Mouse (Mus musculus): Measurements from ENCODE around the gene Gm10217. TPM values are rescaled to one million over a fixed set of nuclear protein-coding genes. Genes with fewer than 3 reads are reported as not detected.

Gene Gm10217
- polyA plus RNA-seq, 1 experiment, result not detected

DNA sequence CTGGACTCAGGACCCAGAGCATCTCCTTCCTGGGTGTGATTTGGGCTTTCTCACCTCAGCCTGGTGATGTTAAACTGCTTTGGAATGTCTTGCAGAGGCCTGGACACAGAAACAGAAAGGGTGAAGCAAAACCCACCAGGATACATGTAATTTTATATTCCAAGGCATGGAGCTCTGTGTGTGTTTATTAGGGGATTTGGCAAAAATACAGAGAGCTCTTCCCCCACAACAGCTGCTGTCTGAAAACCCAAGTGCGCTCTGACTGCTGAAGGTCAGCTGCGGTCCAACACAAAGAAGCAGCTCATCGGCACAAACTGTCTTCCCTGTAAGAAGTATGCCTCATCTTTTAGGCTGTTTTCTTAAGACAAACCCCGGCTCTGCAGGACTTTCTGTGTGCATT lies 15.9 kb downstream of the Gm10217 start:
- Histone ChIP-seq H3K4me3 (replicated peaks; ENCODE audit: insufficient read depth, low read depth, low read length) (no peak overlapping the region), H3K27ac (ENCODE audit: insufficient read depth, low read length) (no peak overlapping the region), H3K4me1 (ENCODE audit: control insufficient read depth, insufficient read depth, low read length) (no peaks in the 10 kb centered on the region; the same call in 1 of the 2 replicates), H3K27me3 (ENCODE audit: control insufficient read depth, insufficient read depth, low read length) (no peaks in the 10 kb centered on the region)
- no peak for DNase-seq
- 27% methylated on average over 4 of the region's 4 CpGs for WGBS
- no peak for TF ChIP-seq POLR2A (IDR thresholded peaks at IDR 0.05; ENCODE audit: borderline replicate concordance, insufficient read depth, low read length)
- TF ChIP-seq CTCF (IDR thresholded peaks at IDR 0.05; ENCODE audit: borderline replicate concordance, insufficient read depth, low read depth, low read length), result no peak

DNA sequence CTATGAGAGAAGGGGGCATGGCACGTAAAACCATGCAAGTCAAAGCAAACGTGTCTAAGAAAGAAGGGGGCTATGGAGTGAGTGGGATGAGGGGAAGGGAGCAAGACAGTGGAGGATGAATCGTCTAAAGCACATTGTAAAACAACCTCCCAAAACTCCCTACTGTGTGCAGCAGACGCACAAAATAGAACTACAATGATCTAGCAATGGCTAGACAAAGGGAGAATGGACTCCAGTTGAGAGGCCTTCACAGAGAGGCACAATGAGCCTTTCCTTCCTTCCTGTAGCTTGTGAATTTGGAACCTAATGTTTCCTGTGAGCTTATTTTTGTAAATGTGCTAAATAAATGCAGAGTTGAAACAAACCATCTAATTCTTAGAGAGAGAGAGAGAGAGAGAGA lies 22.7 kb downstream of the Gm10217 start:
- H3K27me3 ChIP-seq (ENCODE audit: control insufficient read depth, insufficient read depth, low read length), result no peaks in the 10 kb centered on the region
- no peak overlapping the region for H3K27ac ChIP-seq (ENCODE audit: insufficient read depth, low read length)
- TF ChIP-seq POLR2A (IDR thresholded peaks at IDR 0.05; ENCODE audit: borderline replicate concordance, insufficient read depth, low read length), result no peak
- TF ChIP-seq CTCF (IDR thresholded peaks at IDR 0.05; ENCODE audit: borderline replicate concordance, insufficient read depth, low read depth, low read length), result no peak
- WGBS, result 54% methylated on average over 4 of the region's 4 CpGs
- no peak for DNase-seq
- no peak overlapping the region for H3K4me3 ChIP-seq (replicated peaks; ENCODE audit: insufficient read depth, low read depth, low read length)
- no peaks in the 10 kb centered on the region for H3K4me1 ChIP-seq (ENCODE audit: control insufficient read depth, insufficient read depth, low read length)

DNA sequence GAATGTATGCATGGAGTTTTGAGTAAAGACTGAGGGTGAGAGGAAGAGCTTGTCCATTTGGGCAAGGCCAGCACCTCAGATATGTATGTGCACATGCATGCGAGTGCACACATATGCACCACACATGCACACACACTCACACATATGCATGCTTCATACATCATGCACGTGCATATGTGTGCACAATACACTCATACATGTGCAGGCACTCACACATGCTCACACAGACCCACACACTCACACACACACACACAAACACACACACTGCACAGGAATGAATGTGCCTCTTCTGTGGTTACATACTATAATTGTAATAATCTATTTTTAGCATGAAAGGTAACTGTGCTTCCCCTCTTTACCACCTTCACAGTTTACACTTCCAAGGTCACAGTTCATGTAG lies 35.1 kb downstream of the Gm10217 start:
- Histone ChIP-seq H3K4me1 (ENCODE audit: control insufficient read depth, insufficient read depth, low read length) (no peaks in the 10 kb centered on the region), H3K27me3 (ENCODE audit: control insufficient read depth, insufficient read depth, low read length) (no peaks in the 10 kb centered on the region), H3K27ac (ENCODE audit: insufficient read depth, low read length) (no peak overlapping the region), H3K4me3 (replicated peaks; ENCODE audit: insufficient read depth, low read depth, low read length) (no peak overlapping the region)
- DNase-seq, result no peak
- no peak for TF ChIP-seq CTCF (IDR thresholded peaks at IDR 0.05; ENCODE audit: borderline replicate concordance, insufficient read depth, low read depth, low read length)
- no peak for TF ChIP-seq POLR2A (IDR thresholded peaks at IDR 0.05; ENCODE audit: borderline replicate concordance, insufficient read depth, low read length)
- WGBS, result 90% methylated on average over 2 of the region's 2 CpGs

DNA sequence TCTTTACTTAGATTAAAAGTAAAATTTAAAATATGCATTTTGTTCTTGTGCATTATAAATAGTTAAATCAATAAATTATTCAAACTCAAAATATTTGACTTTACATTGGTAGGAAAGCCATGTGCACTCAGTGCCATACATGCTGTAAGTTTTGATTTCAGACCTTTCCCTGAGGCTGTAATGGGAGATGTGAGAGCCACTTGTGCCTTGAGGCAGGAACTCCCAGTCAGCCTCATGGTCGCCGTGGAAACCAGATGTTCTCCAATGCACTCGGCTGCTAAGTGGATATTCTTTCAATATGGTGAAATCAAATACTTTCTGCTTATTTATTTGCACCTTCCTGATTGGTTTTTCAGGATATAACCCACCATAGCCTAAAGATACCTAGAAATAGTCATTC lies 35.6 kb downstream of the Gm10217 start:
- no peak for TF ChIP-seq POLR2A (IDR thresholded peaks at IDR 0.05; ENCODE audit: borderline replicate concordance, insufficient read depth, low read length)
- no peak for TF ChIP-seq CTCF (IDR thresholded peaks at IDR 0.05; ENCODE audit: borderline replicate concordance, insufficient read depth, low read depth, low read length)
- Histone ChIP-seq H3K27me3 (ENCODE audit: control insufficient read depth, insufficient read depth, low read length) (no peaks in the 10 kb centered on the region), H3K27ac (ENCODE audit: insufficient read depth, low read length) (no peak overlapping the region), H3K4me3 (replicated peaks; ENCODE audit: insufficient read depth, low read depth, low read length) (no peak overlapping the region), H3K4me1 (ENCODE audit: control insufficient read depth, insufficient read depth, low read length) (no peaks in the 10 kb centered on the region)
- WGBS, result 67% methylated on average over 3 of the region's 3 CpGs
- no peak for DNase-seq

Other genes with a start within 250 kb of the Gm10217 start
- gene Fam155a, start 93.1 kb upstream of the Gm10217 start, polyA plus RNA-seq (2012; rRNA removed), result 53.9 and 58.5 TPM in 2 replicates
- 5.3 and 5.6 TPM in 2 replicates for gene Lig4, start 113.4 kb downstream of the Gm10217 start, polyA plus RNA-seq (2012; rRNA removed)
- 14.2 and 14.5 TPM in 2 replicates for gene Abhd13, start 113.5 kb downstream of the Gm10217 start, polyA plus RNA-seq (2012; rRNA removed)
- 3.0 and 4.4 TPM in 2 replicates for gene Tnfsf13b, start 142.2 kb downstream of the Gm10217 start, polyA plus RNA-seq (2012; rRNA removed)

All from cerebellum, adult 2 months (tissue).